Mouse (Mus musculus) gastrocnemius, adult 2 months (tissue): ENCODE measurements around the gene Kcnh4. TPM values are rescaled to one million over a fixed set of nuclear protein-coding genes. Genes with fewer than 3 reads are reported as not detected.

Experiments used
- DNase-seq: peaks from one replicate; pipeline ENCODE4 v3.0.0; 2022
- H3K27ac ChIP-seq: fragments of 200-600 bp; 2 replicates; pipeline ENCODE4 v1.8.1; 2022; ENCODE audit warnings: mild to moderate bottlenecking
- H3K4me3 ChIP-seq: fragments of 200-600 bp; 2 replicates; pipeline ENCODE4 v1.8.1; 2022; ENCODE audit warnings: mild to moderate bottlenecking, moderate library complexity
- CTCF ChIP-seq: fragments of 200-600 bp; IDR thresholded peaks from 2 replicates; pipeline ENCODE4 v1.8.1; 2022; ENCODE audit warnings: antibody characterized with exemption, mild to moderate bottlenecking, moderate library complexity
- intact Hi-C: fragments of 180-260 bp; cut with DNase I; formaldehyde crosslinking; loops from one replicate; pipeline ENCODE4 v1.15.1; 2025
- total RNA-seq, 2 experiments: library from RNA; stranded (reverse); gene quantifications; 2 replicates each; pipeline ENCODE4 v1.2.3; 2021

Gene Kcnh4
- total RNA-seq, 2 experiments from 2014 or later = not detected

- intact Hi-C loops = no loop called here
- TF ChIP-seq CTCF = no peak
- DNase-seq = no peak
- Histone ChIP-seq H3K4me3 (no peak overlapping the region), H3K27ac (no peak overlapping the region)
Measured at GRCm38 (mm10) chr11:100693154-100693553, 66.6 kb downstream of the Kcnh4 start.

GRCm38 (mm10) chr11:100692164-100692616, 67.6 kb downstream of the Kcnh4 start, which contains the start of gene Zfp385c:
Gene Zfp385c, minus strand, starts transcription at chr11:100692455.
- no peak within 1 kb of the TSS for H3K27ac ChIP-seq
- intact Hi-C loops = no loop called here
- H3K4me3 ChIP-seq = peak within 1 kb of the TSS; percentile 56

DNA sequence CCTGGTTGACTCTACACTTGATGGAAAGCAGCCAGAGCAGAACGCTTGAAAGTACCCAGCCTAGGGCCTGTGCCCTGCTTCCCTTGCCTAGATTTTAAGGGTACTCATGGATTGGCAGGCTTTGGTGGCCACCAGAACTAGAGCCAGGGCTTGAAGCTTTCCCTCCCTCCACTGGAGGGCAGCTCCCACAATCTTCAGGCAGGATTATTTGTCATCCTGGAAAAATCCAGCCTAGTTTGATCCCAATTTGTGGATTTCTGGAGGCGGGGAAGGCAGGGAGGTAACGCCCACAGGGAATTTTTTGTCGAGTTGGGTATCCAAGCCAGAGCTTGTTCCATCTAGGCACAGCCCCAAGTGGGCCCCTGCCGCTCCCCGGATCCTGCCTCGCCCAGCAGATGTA, 69.4 kb downstream of the Kcnh4 start:
- DNase-seq = no peak
- peak; percentile 16; the same call in 1 of the 2 replicates for TF ChIP-seq CTCF
- no peak overlapping the region for H3K4me3 ChIP-seq
- intact Hi-C loops = no loop called here
- 0 out of 2 replicates have a peak overlapping the region, but pooled peaks have one; percentile 4 for H3K27ac ChIP-seq

More at GRCm38 (mm10) chr11:100692164-100692616, 67.6 kb downstream of the Kcnh4 start, which contains the start of gene Zfp385c:
- TF ChIP-seq CTCF = no peak
- DNase-seq = no peak

Other genes starting within 250 kb of the Kcnh4 start
- gene Acly, start 231.9 kb downstream of the Kcnh4 start, total RNA-seq = 10 to 100 TPM; 10.3 to 19.0 TPM
- gene Ttc25, start 214.3 kb downstream of the Kcnh4 start, total RNA-seq = under 1 TPM; 0.10 to 0.31 TPM
- 1 to 10 TPM; 3.2 to 4.4 TPM for gene Cnp, start 185.0 kb downstream of the Kcnh4 start, total RNA-seq
- 10 to 100 TPM; 15.3 to 21.9 TPM for gene Nkiras2, start 140.7 kb downstream of the Kcnh4 start, total RNA-seq
- 100 to 1,000 TPM; 116 TPM for gene Dnajc7, start 139.8 kb downstream of the Kcnh4 start, total RNA-seq
- gene Zfp385c, start 67.5 kb downstream of the Kcnh4 start, total RNA-seq = under 1 TPM in 1 of 2 experiments, not detected in 1; 0.39 TPM
- gene Dhx58, start 55.7 kb downstream of the Kcnh4 start, total RNA-seq = under 1 TPM; 0.38 to 0.39 TPM
- 10 to 100 TPM; 11.9 to 12.1 TPM for gene Kat2a, start 47.5 kb downstream of the Kcnh4 start, total RNA-seq
- gene Hspb9, start 46.1 kb downstream of the Kcnh4 start, total RNA-seq = not detected
- gene Rab5c, start 21.7 kb downstream of the Kcnh4 start, total RNA-seq = 10 to 100 TPM; 37.6 to 40.9 TPM
- gene Hcrt, start 3.0 kb upstream of the Kcnh4 start, total RNA-seq = not detected
- 1 to 10 TPM; 4.3 to 6.9 TPM for gene Ghdc, start 11.0 kb upstream of the Kcnh4 start, total RNA-seq
- gene Stat5b, start 90.8 kb upstream of the Kcnh4 start, total RNA-seq = 100 to 1,000 TPM; 139 to 145 TPM
- 10 to 100 TPM; 11.7 to 15.8 TPM for gene Stat5a, start 99.4 kb upstream of the Kcnh4 start, total RNA-seq
- gene Stat3, start 179.6 kb upstream of the Kcnh4 start, total RNA-seq = 10 to 100 TPM; 40.6 to 44.2 TPM
- 100 to 1,000 TPM; 133 to 149 TPM for gene Cavin1, start 210.9 kb upstream of the Kcnh4 start, total RNA-seq
- gene Atp6v0a1, start 249.5 kb upstream of the Kcnh4 start, total RNA-seq = 10 to 100 TPM; 59.6 to 65.2 TPM